Mouse (Mus musculus) liver, embryonic 13.5 days (tissue): ENCODE results near the gene Lef1. TPM values are rescaled to one million over a fixed set of nuclear protein-coding genes. Genes with fewer than 3 reads are reported as not detected.

Experiments used
- ATAC-seq: fragments of 200-750 bp; cut with Nextera tagmentation; 2 replicates; pipeline ENCODE4 v1.8.0; 2017; ENCODE audit warnings: low read depth, mild to moderate bottlenecking, moderate number of reproducible peaks, moderate library complexity
- DNase-seq: peaks from one replicate; pipeline ENCODE4 v3.0.0; 2022
- H3K27ac ChIP-seq: fragments of 300-500 bp; sonication (generic); 2 replicates; pipeline ENCODE4 v1.5.1; 2015; ENCODE audit warnings: moderate library complexity, mild to moderate bottlenecking, inconsistent platforms
- H3K27me3 ChIP-seq: fragments of 300-500 bp; sonication (generic); 2 replicates; pipeline ENCODE4 v1.6.1; 2015; ENCODE audit warnings: mild to moderate bottlenecking, inconsistent platforms
- H3K36me3 ChIP-seq: fragments of 300-500 bp; sonication (generic); 2 replicates; pipeline ENCODE4 v1.6.1; 2015; ENCODE audit warnings: mild to moderate bottlenecking, inconsistent platforms
- H3K4me1 ChIP-seq: fragments of 300-500 bp; sonication (generic); replicated peaks from 2 replicates; pipeline ENCODE4 v1.6.1; 2015; ENCODE audit warnings: inconsistent platforms
- H3K4me2 ChIP-seq: fragments of 300-500 bp; sonication (generic); 2 replicates; pipeline ENCODE4 v1.6.1; 2015; ENCODE audit warnings: inconsistent platforms, mild to moderate bottlenecking, moderate library complexity
- H3K4me3 ChIP-seq: fragments of 300-500 bp; sonication (generic); replicated peaks from 2 replicates; pipeline ENCODE4 v1.5.1; 2015; ENCODE audit warnings: mild to moderate bottlenecking, inconsistent platforms
- H3K9ac ChIP-seq: fragments of 300-500 bp; sonication (generic); 2 replicates; pipeline ENCODE4 v1.6.1; 2015; ENCODE audit warnings: mild to moderate bottlenecking, inconsistent platforms
- H3K9me3 ChIP-seq: fragments of 300-500 bp; sonication (generic); replicated peaks from 2 replicates; pipeline ENCODE4 v1.6.1; 2016; ENCODE audit warnings: inconsistent platforms
- WGBS: fragments of 180-500 bp; shearing (Covaris S2); methylation state at CpG from one replicate; pipeline ENCODE4 v1.1.7; 2015; ENCODE audit not compliant: insufficient replicate concordance; 5-methylcytosine and 5-hydroxymethylcytosine counted together
- polyA plus RNA-seq: library from polyadenylated mRNA; unstranded; fragments of >200 nt; fragmentation: Nextera tagmentation; extraction: Ambion mirVana; gene quantifications from 2 replicates; pipeline ENCODE4 v1.2.1, GENCODE M21; 2015

The Lef1 gene
- polyA plus RNA-seq, 1 experiment from 2014 or later, result 0.21 TPM

DNA sequence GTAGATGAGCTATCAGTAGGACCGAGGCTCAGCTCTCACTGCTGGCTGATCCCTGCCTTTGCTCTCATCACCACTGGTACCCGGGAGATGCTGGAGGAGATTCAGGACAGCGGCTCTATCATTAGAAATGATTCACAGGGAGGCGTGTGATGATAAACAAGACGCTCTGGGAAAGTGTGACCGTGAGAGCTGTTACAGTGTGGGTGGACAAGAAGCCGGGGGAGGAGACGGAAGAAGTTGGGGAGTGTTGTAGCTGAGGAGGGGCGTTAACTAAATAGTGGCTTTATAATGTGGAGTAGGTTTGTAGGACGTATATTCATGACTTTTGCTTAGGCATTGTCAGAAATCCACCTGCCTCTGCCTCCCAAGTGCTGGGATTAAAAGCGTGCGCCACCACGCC lies 15.6 kb downstream of the Lef1 start:
- Histone ChIP-seq H3K9me3 (no peaks in the 10 kb centered on the region), H3K4me3 (no peak overlapping the region), H3K27ac (no peak overlapping the region), H3K36me3 (no peaks in the 10 kb centered on the region), H3K9ac (no peak overlapping the region), H3K4me2 (no peak overlapping the region), H3K27me3 (no peaks in the 10 kb centered on the region), H3K4me1 (no peaks in the 10 kb centered on the region)
- 83% methylated on average over 13 of the region's 13 CpGs for WGBS
- DNase-seq (no peak), ATAC-seq (no peak)

DNA sequence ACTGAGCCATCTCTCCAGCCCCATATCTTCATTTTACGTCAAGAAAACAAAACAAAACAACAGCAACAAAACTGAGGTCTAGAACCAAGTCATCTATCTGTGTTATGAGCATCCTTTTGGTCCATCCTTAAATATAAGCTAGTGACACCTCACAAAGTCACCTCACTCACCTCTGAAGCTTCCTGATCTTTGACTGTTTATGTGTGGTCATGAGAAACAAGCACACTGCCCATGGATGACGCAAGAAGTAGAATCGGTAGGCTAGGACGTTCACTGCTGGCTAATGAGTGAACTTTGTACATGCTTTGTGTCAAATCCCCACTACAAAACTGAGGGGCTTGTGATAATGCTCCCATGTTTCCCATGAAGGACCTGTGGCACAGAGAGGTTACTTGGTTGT lies 16.2 kb downstream of the Lef1 start:
- 69% methylated on average over 4 of the region's 4 CpGs for WGBS
- H3K4me2 ChIP-seq, result no peak overlapping the region
- ATAC-seq (no peak), DNase-seq (no peak)
- no peaks in the 10 kb centered on the region for H3K4me1 ChIP-seq
- no peaks in the 10 kb centered on the region for H3K27me3 ChIP-seq
- H3K27ac ChIP-seq, result no peak overlapping the region
- no peak overlapping the region for H3K9ac ChIP-seq
- H3K9me3 ChIP-seq, result no peaks in the 10 kb centered on the region
- H3K36me3 ChIP-seq, result no peaks in the 10 kb centered on the region
- H3K4me3 ChIP-seq, result no peak overlapping the region

DNA sequence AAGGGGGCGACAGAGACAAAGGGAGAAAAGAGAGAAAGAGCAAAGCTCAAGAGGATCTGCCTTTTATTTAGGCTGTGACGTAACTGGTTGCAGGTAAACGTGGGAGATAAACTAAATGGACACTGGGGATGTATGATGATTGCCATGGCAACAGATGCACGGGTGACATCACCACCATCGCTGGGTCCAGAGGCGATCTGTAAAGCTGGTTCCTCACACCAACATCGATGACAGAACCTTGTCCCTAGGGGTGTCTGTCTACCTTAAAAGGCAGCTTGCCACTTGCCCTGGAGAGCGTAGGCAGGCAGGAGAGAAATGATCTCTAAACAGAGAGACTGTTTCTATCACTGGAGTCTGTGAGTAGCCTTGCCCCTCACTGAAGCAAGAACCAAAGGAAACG lies 23.7 kb downstream of the Lef1 start:
- ATAC-seq, result no peak

GRCm38 (mm10) chr3:131135434-131135833 lies 25.2 kb downstream of the Lef1 start:
- Histone ChIP-seq H3K27ac (no peak overlapping the region), H3K4me1 (no peaks in the 10 kb centered on the region), H3K9me3 (no peaks in the 10 kb centered on the region), H3K4me3 (no peak overlapping the region), H3K36me3 (no peaks in the 10 kb centered on the region), H3K4me2 (no peak overlapping the region), H3K9ac (no peak overlapping the region), H3K27me3 (no peaks in the 10 kb centered on the region)
- no peak for DNase-seq
- no peak for ATAC-seq
- 73% methylated on average over 9 of the region's 9 CpGs for WGBS

More for the DNA sequence above, 23.7 kb downstream of the Lef1 start:
- Histone ChIP-seq H3K9ac (no peak overlapping the region), H3K4me3 (no peak overlapping the region), H3K4me2 (no peak overlapping the region), H3K4me1 (no peaks in the 10 kb centered on the region), H3K27me3 (no peaks in the 10 kb centered on the region), H3K36me3 (no peaks in the 10 kb centered on the region), H3K9me3 (no peaks in the 10 kb centered on the region), H3K27ac (no peak overlapping the region)
- 58% methylated on average over 9 of the region's 9 CpGs for WGBS
- DNase-seq, result no peak

DNA sequence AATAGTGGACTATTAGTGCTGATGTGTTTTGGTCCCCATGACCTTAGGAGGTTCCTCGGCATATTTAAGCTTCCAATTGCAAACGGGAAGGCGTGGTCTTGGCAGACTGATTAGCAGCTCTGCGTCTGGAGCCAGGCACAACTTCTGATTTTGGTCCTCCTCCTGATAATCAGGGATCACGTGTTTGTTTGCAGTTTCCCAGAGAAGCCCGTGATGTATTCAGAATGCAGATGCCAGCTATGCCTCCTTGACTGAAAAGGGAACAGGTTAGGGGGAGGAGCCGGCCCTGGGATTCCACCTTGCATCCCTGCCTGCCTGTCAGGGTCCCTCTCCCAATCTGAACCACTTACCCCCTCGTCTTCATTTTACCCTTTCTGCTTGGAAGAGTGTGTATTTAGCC lies 26.2 kb downstream of the Lef1 start:
- no peak for ATAC-seq
- Histone ChIP-seq H3K9ac (no peak overlapping the region), H3K36me3 (no peaks in the 10 kb centered on the region), H3K4me3 (no peak overlapping the region), H3K27ac (no peak overlapping the region), H3K9me3 (no peaks in the 10 kb centered on the region), H3K4me2 (no peak overlapping the region), H3K4me1 (no peaks in the 10 kb centered on the region), H3K27me3 (no peaks in the 10 kb centered on the region)
- WGBS, result 35% methylated on average over 8 of the region's 8 CpGs
- DNase-seq, result no peak

GRCm38 (mm10) chr3:131137119-131137781 lies 27.0 kb downstream of the Lef1 start:
- H3K4me1 ChIP-seq, result no peaks in the 10 kb centered on the region

DNA sequence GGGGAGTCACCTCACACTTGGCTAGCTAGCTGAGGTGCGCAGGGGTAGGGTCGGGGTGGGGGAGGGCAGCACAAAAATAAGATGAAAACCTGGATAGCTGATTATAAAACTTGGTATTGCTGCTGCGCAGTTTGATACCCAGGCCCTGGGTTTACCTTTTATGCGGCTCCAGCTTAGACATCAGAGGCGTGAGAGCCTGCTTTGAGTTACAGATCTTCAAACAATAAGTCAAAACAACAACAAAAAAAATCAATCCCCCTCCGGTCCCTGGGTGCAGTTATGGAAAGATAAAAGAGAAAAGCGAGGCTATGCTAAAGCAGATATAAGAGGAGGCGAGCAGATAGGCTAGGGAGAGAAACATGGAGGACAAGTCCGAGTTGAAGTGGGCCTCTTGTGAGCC lies 28.0 kb downstream of the Lef1 start:
- H3K4me3 ChIP-seq, result no peak overlapping the region
- DNase-seq (no peak), ATAC-seq (no peak)

More at GRCm38 (mm10) chr3:131137119-131137781, 27.0 kb downstream of the Lef1 start:
- H3K27ac ChIP-seq, result no peak overlapping the region
- no peak overlapping the region for H3K4me2 ChIP-seq
- H3K36me3 ChIP-seq, result no peaks in the 10 kb centered on the region
- WGBS, result 77% methylated on average over 18 of the region's 18 CpGs
- H3K4me3 ChIP-seq, result no peak overlapping the region
- no peak for DNase-seq
- 0 out of 2 replicates have a peak, but pooled peaks cover 1% of the 10 kb centered on the region for H3K27me3 ChIP-seq
- ATAC-seq, result no peak
- H3K9me3 ChIP-seq, result no peaks in the 10 kb centered on the region
- H3K9ac ChIP-seq, result no peak overlapping the region

DNA sequence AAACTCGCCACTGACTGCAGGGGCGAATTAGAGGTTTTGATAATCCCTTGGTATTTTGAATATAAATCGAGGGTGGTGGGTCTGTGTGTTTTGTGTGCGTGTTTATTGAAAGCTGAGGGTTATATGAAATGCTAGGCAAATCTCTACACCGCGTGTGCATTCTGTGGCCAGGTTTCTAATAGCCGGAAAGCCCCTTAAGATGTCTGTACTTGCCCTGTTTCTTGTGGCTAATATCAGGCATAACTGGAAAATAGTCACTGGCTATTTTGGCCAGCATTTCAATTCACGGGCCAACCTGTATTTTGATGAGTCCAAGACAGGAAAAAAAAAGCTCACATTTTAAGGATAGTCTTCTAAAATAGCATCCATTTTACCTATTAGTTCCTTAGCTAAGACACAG lies 28.5 kb downstream of the Lef1 start:
- H3K9me3 ChIP-seq, result no peaks in the 10 kb centered on the region
- WGBS, result 68% methylated on average over 8 of the region's 8 CpGs
- no peaks in the 10 kb centered on the region for H3K36me3 ChIP-seq
- H3K9ac ChIP-seq, result no peak overlapping the region
- no peaks in the 10 kb centered on the region for H3K4me1 ChIP-seq
- 0 out of 2 replicates have a peak, but pooled peaks cover 11% of the 10 kb centered on the region for H3K27me3 ChIP-seq
- DNase-seq (no peak), ATAC-seq (no peak)
- H3K27ac ChIP-seq, result no peak overlapping the region
- no peak overlapping the region for H3K4me3 ChIP-seq
- no peak overlapping the region for H3K4me2 ChIP-seq

More for the DNA sequence above, 28.0 kb downstream of the Lef1 start:
- 61% methylated on average over 9 of the region's 9 CpGs for WGBS
- H3K4me2 ChIP-seq, result no peak overlapping the region
- H3K9me3 ChIP-seq, result no peaks in the 10 kb centered on the region
- no peak overlapping the region for H3K9ac ChIP-seq
- no peaks in the 10 kb centered on the region for H3K36me3 ChIP-seq
- no peak overlapping the region for H3K27ac ChIP-seq
- H3K4me1 ChIP-seq, result no peaks in the 10 kb centered on the region
- 0 out of 2 replicates have a peak, but pooled peaks cover 6% of the 10 kb centered on the region for H3K27me3 ChIP-seq

DNA sequence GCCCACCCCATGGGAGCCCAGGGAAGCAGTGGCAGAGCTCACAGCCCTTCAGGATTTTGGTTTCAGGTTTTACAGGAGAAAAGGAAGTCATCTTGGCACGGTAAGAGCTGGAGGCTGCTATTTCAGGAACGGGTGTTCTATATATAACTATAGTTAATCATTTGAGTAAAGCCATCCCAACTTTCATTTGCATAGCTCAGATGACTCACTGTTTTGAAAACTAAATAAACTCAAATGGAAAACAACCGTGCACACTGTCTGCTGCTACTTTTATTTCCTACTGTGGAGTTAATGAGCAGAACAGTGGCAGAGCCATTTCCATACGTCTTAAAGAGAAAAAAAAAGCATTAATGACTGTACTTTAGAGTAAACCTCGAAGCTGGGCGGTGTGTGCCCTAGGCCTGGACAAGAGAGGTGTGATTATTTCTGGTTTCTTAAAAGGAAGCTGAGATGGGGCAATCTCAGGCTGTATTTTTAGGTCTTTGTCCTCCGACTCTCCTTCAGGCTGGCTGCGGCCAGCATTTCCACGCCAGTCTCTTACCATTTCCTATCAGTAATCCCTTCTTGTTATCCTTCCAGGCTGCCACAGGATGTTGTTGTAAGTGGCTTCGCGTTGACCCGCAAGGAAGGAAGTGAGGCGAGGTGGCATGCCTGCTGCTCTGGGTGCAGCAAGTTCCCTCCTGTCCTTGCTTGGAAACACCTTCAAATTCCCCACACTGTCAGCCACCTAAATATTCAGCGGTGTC lies 29.2 kb downstream of the Lef1 start:
- ATAC-seq (no peak), DNase-seq (no peak)
- no peaks in the 10 kb centered on the region for H3K36me3 ChIP-seq
- H3K27me3 ChIP-seq, result 0 out of 2 replicates have a peak, but pooled peaks cover 13% of the 10 kb centered on the region
- H3K4me3 ChIP-seq, result no peak overlapping the region
- no peak overlapping the region for H3K27ac ChIP-seq
- no peaks in the 10 kb centered on the region for H3K4me1 ChIP-seq
- H3K4me2 ChIP-seq, result no peak overlapping the region
- no peak overlapping the region for H3K9ac ChIP-seq
- H3K9me3 ChIP-seq, result no peaks in the 10 kb centered on the region
- 8% methylated on average over 14 of the region's 14 CpGs for WGBS

DNA sequence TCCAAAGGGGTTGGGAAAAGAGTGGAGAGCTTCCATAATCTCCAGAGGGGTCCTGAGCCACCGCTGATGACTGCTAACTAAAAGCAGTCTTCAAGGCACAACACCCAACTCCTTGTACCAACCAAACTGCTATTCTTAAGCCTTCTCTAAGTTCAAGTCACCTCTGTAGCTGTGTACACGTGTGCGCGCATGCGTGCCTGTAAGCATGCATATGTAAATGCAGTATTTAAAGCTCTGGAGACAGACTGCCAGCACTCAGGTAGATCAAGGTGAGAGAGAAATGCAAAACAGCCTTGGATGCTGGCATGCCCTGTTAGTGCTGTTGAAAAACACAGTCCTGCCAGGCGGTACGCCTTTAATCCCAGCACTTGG lies 29.8 kb downstream of the Lef1 start:
- Histone ChIP-seq H3K4me1 (no peaks in the 10 kb centered on the region), H3K4me2 (no peak overlapping the region), H3K9ac (no peak overlapping the region), H3K36me3 (no peaks in the 10 kb centered on the region), H3K27me3 (0 out of 2 replicates have a peak, but pooled peaks cover 13% of the 10 kb centered on the region), H3K9me3 (no peaks in the 10 kb centered on the region), H3K27ac (no peak overlapping the region), H3K4me3 (no peak overlapping the region)
- DNase-seq (no peak), ATAC-seq (no peak)
- WGBS, result 67% methylated on average over 7 of the region's 7 CpGs

DNA sequence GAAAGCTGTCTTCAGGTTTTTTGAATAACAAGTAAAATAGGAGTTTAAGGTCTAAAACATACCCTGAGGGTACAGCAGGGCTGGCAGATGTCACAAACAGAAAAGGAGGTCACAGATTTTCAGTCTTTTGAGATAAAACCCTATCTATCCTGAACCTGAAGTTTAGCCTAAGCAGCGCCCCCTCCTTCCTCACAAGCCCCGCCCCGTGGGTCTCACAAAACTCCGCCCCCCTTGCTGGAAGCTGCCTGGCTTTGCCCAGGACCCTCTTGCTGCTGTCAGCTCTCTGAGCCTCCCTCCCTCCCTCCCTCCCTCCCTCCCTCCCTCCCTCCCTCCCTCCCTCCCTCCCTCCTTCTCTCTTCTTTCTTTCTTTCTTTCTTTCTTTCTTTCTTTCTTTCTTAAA lies 31.3 kb downstream of the Lef1 start:
- H3K9me3 ChIP-seq, result no peaks in the 10 kb centered on the region
- no peak overlapping the region for H3K27ac ChIP-seq
- ATAC-seq (no peak), DNase-seq (no peak)
- H3K9ac ChIP-seq, result no peak overlapping the region
- H3K4me3 ChIP-seq, result no peak overlapping the region
- H3K27me3 ChIP-seq, result 0 out of 2 replicates have a peak, but pooled peaks cover 13% of the 10 kb centered on the region
- WGBS, result 8% methylated on average over 4 of the region's 4 CpGs
- no peak overlapping the region for H3K4me2 ChIP-seq
- no peaks in the 10 kb centered on the region for H3K4me1 ChIP-seq
- H3K36me3 ChIP-seq, result no peaks in the 10 kb centered on the region

DNA sequence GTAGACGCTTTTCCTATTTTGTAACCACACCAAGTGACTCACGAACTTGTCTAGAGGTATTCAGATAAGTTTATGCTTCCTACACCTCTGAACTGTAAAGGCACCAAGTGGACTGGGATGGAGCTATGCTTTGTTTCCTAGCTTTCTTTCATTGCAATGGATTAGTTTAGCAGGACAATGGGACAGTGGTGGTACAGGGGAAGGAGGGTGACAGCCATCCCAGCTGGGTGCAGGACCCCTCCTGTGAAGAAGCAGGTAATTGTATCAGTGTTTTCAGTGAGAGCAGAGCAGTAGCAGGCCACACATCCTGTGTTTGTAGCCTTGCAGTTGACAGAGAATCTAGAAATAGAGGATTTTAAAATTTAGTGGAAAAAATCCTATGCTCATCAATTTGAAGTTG lies 34.0 kb downstream of the Lef1 start:
- no peak overlapping the region for H3K9ac ChIP-seq
- DNase-seq, result no peak
- no peak for ATAC-seq
- no peak overlapping the region for H3K4me3 ChIP-seq
- no peaks in the 10 kb centered on the region for H3K4me1 ChIP-seq
- H3K27ac ChIP-seq, result no peak overlapping the region
- H3K9me3 ChIP-seq, result no peaks in the 10 kb centered on the region
- no peak overlapping the region for H3K4me2 ChIP-seq
- no peaks in the 10 kb centered on the region for H3K36me3 ChIP-seq
- 0 out of 2 replicates have a peak, but pooled peaks cover 13% of the 10 kb centered on the region for H3K27me3 ChIP-seq
- 56% methylated on average over 2 of the region's 2 CpGs for WGBS
